Mouse (Mus musculus) spleen, embryonic (tissue): ENCODE data around the gene Ptges3l.
"Not testable (repeated sequence)": the region's sequence is repeated elsewhere in the genome, so short reads cannot be mapped to it uniquely, and the experiment has no call there.

Experiments used
- CTCF ChIA-PET: fragments of 350-600 bp; sonication (Branson Sonifier 250); formaldehyde crosslinking; loops from one replicate; lab custom pipeline; 2022; lab: Charles Lee

The Ptges3l gene

DNA sequence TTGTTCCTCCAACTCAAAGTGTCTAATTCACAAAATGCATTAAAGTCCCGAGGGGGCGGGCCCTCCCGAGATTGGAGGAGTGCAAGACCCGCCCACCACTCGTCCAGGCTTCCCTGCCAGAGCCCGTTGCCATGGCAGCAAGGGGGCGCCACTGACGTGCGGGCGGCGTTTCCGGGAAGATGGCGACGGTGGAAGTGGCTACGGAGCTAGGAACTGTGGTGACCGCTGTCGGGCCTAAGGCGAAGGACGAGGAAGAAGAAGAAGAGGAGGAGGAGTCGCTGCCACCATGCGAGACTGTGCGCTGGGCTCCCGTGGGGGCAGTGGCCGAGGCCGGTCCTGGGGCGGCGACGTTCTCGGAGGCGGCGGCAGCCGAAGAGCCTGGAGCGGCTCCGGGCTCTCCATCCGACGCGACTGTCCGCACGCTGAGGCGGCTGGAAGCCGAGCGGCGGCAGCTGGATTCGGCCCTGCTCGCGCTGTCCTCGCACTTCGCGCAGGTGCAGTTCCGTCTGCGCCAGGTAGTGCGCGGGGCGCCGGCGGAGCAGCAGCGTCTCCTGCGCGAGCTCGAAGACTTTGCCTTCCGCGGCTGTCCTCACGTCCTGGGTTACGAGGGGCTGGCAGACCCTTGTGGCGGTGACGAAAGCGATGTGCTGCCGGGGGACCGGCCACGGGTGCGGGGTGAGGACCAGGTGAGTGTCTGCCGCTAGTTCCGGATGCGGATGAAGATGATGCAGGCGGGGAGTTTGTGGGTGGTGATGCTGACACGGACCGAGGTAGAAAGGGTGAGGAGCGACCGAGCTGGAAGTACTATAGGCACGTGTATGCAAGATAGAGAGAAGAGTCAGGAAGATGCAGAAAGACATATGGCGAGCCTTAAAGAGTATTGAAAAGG, at the start of gene Ptges3l, which contains the start of gene Rundc1:
Gene Ptges3l, minus strand, starts transcription at position 409 of the 889 bp plus-strand sequence.
Gene Rundc1, plus strand, starts transcription at position 161 of the 889 bp plus-strand sequence.
- CTCF ChIA-PET, result interaction anchor here (0.6 to 1.1 kb wide), 2 partner anchors 9 to 169 kb away, joined by 3 to 4 read pairs; no protein-coding TSS in a partner anchor

- CTCF ChIA-PET, result no interaction called here
Observed at GRCm38 (mm10) chr11:101474298-101474697, 49.2 kb upstream of the Ptges3l start.

DNA sequence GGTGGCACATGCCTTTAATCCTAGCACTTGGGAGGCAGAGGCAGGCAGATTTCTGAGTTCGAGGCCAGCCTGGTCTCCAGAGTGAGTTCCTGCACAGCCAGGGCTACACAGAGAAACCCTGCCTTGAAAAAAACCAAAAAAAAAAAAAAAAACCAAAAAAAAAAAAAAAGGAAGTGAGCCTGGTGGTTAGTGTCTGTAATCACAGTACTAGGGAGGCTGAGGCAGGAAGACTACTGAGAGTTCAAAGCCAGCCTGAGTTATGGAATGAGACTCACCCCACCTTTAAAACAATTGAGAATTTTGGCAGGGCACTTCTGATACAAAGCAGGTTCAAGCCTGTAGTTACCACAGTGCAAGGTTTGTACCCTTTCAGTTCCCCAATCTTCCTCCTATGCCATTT, 48.6 kb upstream of the Ptges3l start:
- CTCF ChIA-PET, result not testable (repeated sequence)

DNA sequence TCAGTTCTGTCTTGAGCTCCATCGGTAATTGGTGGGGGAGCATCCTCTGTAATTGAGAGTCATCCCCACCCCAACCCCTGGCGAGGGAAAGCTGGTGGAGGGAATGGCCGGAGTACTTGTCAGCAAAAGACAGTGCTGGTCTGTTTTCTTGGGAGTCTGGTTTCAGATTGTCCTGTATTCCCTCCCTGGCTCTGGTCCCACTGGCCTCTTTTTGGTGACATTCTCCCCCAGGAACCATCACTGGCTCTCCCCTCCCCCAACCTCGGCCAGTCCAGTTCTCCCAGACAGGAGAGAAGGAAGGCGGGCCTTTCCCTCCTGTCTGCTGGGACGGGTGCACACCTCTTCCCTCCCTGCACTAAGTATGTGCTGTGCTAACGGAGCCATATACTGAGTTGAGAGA, 47.2 kb upstream of the Ptges3l start:
- CTCF ChIA-PET, result no interaction called here

DNA sequence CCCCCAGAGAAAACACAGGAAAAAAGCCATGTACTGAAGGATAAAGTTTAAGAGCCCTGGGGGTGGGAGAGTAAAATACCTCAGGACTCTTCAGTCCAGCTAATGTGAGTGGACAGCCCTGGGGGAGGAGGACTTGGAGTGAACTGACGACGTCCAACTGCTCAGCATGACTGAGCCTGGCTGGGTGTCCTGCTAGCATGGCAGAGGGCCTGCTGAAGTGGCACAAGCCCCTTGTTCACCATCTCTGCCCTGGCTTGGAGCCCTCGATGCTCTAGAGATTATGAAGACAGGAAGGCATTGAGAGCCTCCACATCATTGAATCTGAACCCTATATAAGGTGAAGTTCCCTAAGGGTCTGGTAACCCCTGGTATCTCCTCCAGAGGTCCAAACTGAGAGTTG, 46.8 kb upstream of the Ptges3l start:
- CTCF ChIA-PET, result no interaction called here

GRCm38 (mm10) chr11:101470206-101470605, 45.1 kb upstream of the Ptges3l start:
- CTCF ChIA-PET, result interaction anchor here (0.6 kb wide), 1 partner anchor 32 kb away, joined by 8 read pairs; no protein-coding TSS in a partner anchor

DNA sequence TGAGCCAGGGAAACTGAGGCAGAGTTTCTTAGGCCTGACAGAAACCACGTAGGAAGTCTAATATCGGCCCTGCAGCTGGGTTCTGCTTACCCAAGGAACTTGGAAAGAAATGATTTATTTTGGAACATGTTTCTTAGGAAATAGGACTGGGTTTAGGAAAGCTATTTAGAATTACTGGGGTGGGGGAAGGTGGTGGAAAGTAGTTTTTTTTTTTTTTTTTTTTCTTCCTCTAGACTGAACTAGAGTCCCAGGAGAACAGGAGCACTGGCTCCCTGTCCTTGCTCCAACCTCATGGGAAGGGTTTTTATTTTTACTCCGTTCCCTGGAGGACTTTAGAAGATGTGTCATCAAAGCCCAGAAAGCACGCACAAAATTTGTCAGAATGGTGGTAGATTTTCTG, 44.0 kb upstream of the Ptges3l start:
- CTCF ChIA-PET, result interaction anchor here (0.6 kb wide), 2 partner anchors 9 to 937 kb away, joined by 3 to 5 read pairs; no protein-coding TSS in a partner anchor

GRCm38 (mm10) chr11:101468731-101469130, 43.6 kb upstream of the Ptges3l start:
- CTCF ChIA-PET, result interaction anchor here (0.6 kb wide), 2 partner anchors 10 to 937 kb away, joined by 3 to 5 read pairs; no protein-coding TSS in a partner anchor

GRCm38 (mm10) chr11:101468263-101468688, 43.1 kb upstream of the Ptges3l start:
- CTCF ChIA-PET, result no interaction called here

DNA sequence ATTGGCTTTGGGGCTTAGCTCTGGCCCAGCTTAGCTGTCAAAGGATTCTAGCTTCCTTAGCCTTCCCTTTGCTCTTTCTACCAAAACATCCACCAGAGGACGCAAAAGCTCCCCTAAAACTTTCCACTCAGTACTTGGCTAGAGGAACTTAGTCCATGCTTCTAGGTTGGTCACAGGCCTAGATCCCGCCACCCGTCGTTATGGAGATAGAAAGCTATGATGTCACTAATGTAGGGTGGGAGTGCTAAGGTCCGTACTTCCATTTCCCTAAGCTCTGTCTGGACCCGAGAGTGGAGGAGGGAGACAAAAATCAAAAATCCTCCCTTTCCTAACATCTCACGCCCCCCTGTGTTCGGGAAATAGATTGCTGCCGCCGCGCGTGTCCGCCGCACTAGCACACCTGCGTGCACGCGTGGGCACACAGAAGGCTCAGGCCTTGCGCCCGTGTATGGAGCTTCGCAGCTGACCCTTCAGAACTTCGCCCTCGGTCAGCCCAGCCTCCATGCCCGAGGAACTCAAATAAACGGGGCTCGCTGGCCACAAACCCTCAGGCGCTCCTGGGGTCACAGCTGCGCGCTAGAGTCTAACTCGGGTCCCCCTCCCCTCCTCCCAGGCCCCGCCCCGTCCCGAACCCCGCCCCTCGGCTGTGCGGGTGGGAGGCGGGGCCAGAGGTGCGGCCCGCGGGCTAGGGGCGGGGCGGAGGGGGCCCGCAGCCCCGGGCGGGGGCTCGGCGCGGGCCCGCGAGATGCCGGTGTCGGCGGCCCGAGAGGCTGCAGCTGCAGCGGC, 42.5 kb upstream of the Ptges3l start:
- CTCF ChIA-PET, result no interaction called here

GRCm38 (mm10) chr11:101466552-101466950, 41.4 kb upstream of the Ptges3l start:
- CTCF ChIA-PET, result interaction anchor here (1.3 kb wide), 1 partner anchor 17 kb away, joined by 3 read pairs; no protein-coding TSS in a partner anchor

DNA sequence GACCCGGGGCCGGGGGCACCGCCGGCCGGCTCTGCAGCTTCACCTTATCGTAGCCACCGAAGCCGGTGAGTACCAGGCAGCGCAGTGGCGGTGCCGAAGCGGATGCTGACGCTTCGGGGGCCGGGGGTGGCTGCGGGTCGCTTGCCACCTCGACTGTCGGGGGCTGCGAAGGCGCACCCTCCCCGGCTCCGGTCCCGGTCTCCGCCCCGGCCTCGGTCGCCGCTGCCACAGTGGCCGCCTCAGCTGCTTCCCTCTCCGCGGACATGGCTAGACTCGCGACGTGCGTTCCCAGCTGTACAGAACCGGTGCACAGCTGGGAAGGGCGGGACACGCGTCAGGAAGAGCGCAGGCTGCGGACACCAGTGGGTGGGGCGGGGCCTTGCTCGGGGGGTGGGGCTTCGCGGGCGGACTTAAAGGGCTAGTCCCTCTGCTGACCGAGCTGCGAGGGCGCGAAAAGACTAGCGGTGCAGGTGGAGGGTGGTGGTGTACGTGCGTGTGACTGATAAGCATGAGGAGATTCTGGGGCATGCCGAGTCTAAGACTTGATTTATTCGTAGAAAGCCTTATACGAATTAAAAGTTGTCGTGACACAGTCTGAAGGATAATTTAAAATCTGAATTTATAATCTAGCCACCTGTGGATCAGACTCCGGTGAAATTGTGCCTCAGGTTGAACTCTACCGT, 40.9 kb upstream of the Ptges3l start, which contains the start of gene Vat1:
Gene Vat1, minus strand, starts transcription at position 362 of the 683 bp plus-strand sequence.
- CTCF ChIA-PET, result interaction anchor here (0.7 to 1.3 kb wide), 2 partner anchors 16 to 24 kb away, joined by 3 to 7 read pairs; partner anchors contain the start of gene Rpl27

GRCm38 (mm10) chr11:101465101-101465868, 40.2 kb upstream of the Ptges3l start:
- CTCF ChIA-PET, result interaction anchor here (0.7 to 1.3 kb wide), 3 partner anchors 16 to 23 kb away, joined by 3 to 7 read pairs (median 4); partner anchors contain the start of gene Rpl27

DNA sequence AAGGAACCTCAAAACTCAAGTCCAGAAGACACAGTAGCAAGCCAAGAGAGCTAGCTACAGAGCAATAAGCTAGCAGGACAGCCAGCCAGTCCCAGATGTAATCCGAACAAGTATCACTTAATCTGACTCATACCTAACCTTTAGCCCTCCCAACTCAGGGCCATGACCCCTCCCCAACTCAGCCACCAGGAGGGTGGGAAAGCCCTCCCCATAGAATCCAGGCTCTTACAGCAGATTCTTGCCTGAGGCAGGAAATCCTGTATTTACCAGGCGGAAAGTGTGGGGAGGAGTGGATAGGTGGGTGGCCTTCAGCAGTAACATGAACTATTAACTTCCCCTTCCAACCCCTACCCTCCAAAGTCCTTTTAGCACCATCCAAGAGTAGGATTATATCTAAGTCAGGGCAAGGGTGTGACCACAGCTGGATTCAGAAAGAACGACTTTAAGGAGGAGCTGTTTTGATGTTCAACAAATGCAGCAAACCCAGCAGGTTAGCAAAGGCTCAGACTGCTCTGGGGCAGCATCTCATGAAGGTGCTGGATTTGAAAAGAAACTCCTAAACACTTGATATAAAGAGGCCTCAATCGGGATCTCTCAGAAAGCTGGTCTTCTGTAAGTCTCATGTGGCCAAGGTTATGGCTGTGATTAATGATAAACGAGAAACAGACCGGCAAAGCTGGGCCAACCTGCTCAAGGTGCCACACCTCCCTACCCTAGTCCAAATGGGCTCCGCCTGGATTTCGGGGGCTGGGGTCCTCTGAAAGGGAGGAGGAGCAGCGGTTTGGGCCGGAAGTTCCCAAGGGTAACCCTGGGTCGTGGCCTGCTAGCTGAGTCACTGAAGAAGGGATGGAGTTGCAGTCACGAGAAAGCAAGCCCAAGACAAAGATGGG, 39.3 kb upstream of the Ptges3l start, which contains the start of gene Rnd2:
Gene Rnd2, plus strand, starts transcription at position 789 of the 890 bp plus-strand sequence.
- CTCF ChIA-PET, result interaction anchor here (0.9 kb wide), 1 partner anchor 19 kb away, joined by 4 read pairs; no protein-coding TSS in a partner anchor

DNA sequence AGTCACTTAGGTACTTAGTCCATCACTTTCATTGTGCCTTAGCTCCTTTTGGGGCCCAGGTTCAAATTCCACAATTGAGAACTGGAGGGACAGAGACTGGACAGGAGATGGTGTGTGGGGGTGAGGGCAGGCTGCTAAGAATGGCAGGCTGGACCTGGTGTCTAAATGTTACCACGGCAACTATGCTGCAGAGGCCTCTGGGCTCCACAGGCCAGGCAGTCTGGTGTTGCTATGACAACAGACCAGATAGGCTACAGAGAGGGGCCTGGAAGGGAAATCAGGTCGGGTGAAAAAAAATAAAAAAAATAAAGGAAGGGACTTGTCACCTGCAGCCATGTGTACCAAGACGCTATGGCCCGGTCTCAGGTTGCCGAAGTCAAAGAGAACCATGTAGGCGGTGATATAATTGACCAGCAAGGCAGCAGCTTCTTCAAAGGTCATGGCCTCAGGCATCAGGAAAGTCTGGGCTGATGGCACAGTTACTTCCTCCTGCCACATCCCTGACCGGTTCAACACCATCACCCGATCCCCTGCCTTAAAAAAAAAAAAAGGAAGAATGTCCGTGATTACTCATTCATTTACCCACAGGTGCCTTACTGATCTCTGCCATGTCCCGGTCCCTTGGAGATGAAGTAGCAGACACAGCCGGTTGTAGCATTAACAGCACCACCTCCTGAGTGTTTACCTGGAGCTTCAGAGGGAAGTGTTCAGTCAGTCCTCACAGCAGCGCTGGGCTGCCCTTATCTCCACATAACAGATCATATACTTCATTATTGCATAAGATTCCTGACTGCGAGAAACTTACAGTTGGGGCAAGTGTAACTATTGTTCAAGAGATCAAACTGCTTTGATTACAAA, 37.7 kb upstream of the Ptges3l start:
- CTCF ChIA-PET, result interaction anchor here (0.7 kb wide), 1 partner anchor 19 kb away, joined by 4 read pairs; no protein-coding TSS in a partner anchor

- CTCF ChIA-PET, result no interaction called here
Observed at GRCm38 (mm10) chr11:101462141-101462540, 37.0 kb upstream of the Ptges3l start.

DNA sequence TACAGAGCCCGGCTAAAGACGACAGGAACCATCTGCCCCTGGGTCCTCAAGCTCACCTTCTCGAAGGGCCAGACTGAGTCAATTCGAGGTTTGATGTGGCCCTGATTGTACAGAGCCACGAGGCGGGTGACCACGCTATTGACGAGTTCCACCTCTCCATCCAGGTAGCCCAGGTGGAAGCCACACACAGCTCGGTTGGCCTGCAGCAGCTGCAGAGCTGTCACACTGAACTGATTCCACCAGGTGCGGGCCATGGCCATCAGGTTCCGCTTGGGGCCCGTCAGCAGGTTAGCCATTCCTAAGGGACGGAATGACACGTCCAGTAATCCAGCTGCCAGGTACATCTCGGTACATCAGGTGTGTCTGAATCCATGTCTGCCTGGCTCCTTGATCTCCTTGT, 35.2 kb upstream of the Ptges3l start:
- CTCF ChIA-PET, result no interaction called here

GRCm38 (mm10) chr11:101459716-101460115, 34.6 kb upstream of the Ptges3l start:
- CTCF ChIA-PET, result interaction anchor here (0.7 kb wide), 1 partner anchor 140 kb away, joined by 8 read pairs; no protein-coding TSS in a partner anchor
